Mouse (Mus musculus): Measurements from ENCODE around the gene Nbeal2.

Nbeal2 gene

GRCm38 (mm10) chr9:110676492-110676911 is 22.5 kb upstream of the Nbeal2 start:
- peak in 1 of 2 experiments; percentile 59 for DNase-seq (ENCODE audit: low spot score in 2 of 2)

GRCm38 (mm10) chr9:110673107-110673752 is 19.3 kb upstream of the Nbeal2 start:
- no peak for DNase-seq (ENCODE audit: low spot score in 2 of 2)

- DNase-seq (ENCODE audit: low spot score in 2 of 2): peak in 1 of 2 experiments; percentile 64
Observed at GRCm38 (mm10) chr9:110672462-110673106, 18.6 kb upstream of the Nbeal2 start.

GRCm38 (mm10) chr9:110669785-110670184 is 15.8 kb upstream of the Nbeal2 start:
- no peak for DNase-seq (ENCODE audit: low spot score in 2 of 2)

GRCm38 (mm10) chr9:110668601-110669293 is 14.8 kb upstream of the Nbeal2 start:
- DNase-seq (ENCODE audit: low spot score in 2 of 2): no peak

GRCm38 (mm10) chr9:110667219-110667836 is 13.4 kb upstream of the Nbeal2 start:
- no peak for DNase-seq (ENCODE audit: low spot score in 2 of 2)

- peak in 1 of 2 experiments; percentile 35 for DNase-seq (ENCODE audit: low spot score in 2 of 2)
Observed at GRCm38 (mm10) chr9:110666374-110666773, 12.4 kb upstream of the Nbeal2 start.

GRCm38 (mm10) chr9:110665912-110666311 is 12.0 kb upstream of the Nbeal2 start:
- DNase-seq (ENCODE audit: low spot score in 2 of 2): peak in 1 of 2 experiments; percentile 78

- DNase-seq (ENCODE audit: low spot score in 2 of 2): no peak
Observed at GRCm38 (mm10) chr9:110662844-110663243, 8.9 kb upstream of the Nbeal2 start.

GRCm38 (mm10) chr9:110660856-110661612 is 7.1 kb upstream of the Nbeal2 start:
- no peak for DNase-seq (ENCODE audit: low spot score in 2 of 2)

GRCm38 (mm10) chr9:110660208-110660607 is 6.2 kb upstream of the Nbeal2 start:
- no peak for DNase-seq (ENCODE audit: low spot score in 2 of 2)

GRCm38 (mm10) chr9:110659521-110659920 is 5.6 kb upstream of the Nbeal2 start:
- no peak for DNase-seq (ENCODE audit: low spot score in 2 of 2)

- DNase-seq (ENCODE audit: low spot score in 2 of 2): peak in 1 of 2 experiments; percentile 56
Observed at GRCm38 (mm10) chr9:110657474-110658078, 3.6 kb upstream of the Nbeal2 start.

GRCm38 (mm10) chr9:110656249-110657221 is 2.6 kb upstream of the Nbeal2 start, which contains the start of gene Ccdc12:
TSS of gene Ccdc12 (plus strand) at chr9:110656503.
- peak; percentile 95 to 96 for DNase-seq (ENCODE audit: low spot score in 2 of 2)

- no peak for DNase-seq (ENCODE audit: low spot score in 2 of 2)
Observed at GRCm38 (mm10) chr9:110655651-110656007, 1.7 kb upstream of the Nbeal2 start.

- no peak for DNase-seq (ENCODE audit: low spot score in 2 of 2)
Observed at GRCm38 (mm10) chr9:110654726-110655650, 1.0 kb upstream of the Nbeal2 start.

GRCm38 (mm10) chr9:110652963-110653654 is 852 bp downstream of the Nbeal2 start:
- no peak for DNase-seq (ENCODE audit: low spot score in 2 of 2)

All from spleen, postnatal 10 days (tissue).